Mouse (Mus musculus) cerebellum, adult 2 months (tissue): Measurements from ENCODE around the gene Cldn14.

Source experiments
- CTCF ChIP-seq: fragments of 200-500 bp; IDR thresholded peaks from 2 replicates; pipeline ENCODE4 v1.5.1; 2011; ENCODE audit warnings: low read depth, mild to moderate bottlenecking, control low read depth, low read length, moderate library complexity, borderline replicate concordance; ENCODE audit not compliant: insufficient read depth
- POLR2A ChIP-seq: fragments of 200-500 bp; IDR thresholded peaks from 2 replicates; pipeline ENCODE4 v1.6.1; 2011; ENCODE audit warnings: low read length, control low read depth, borderline replicate concordance; ENCODE audit not compliant: insufficient read depth

GRCm38 (mm10) chr16:93975430-93975829 lies 33.2 kb downstream of the Cldn14 start:
- no peak for TF ChIP-seq CTCF
- no peak for TF ChIP-seq POLR2A
